Mouse (Mus musculus) heart, embryonic 14.5 days (tissue): Measurements from ENCODE around the gene Tmem110. TPM values are rescaled to one million over a fixed set of nuclear protein-coding genes. Genes with fewer than 3 reads are reported as not detected.

Source experiments
- ATAC-seq: fragments of 200-750 bp; cut with Nextera tagmentation; 2 replicates; pipeline ENCODE4 v1.8.0; 2017; ENCODE audit warnings: low read depth, moderate TSS enrichment; ENCODE audit not compliant: insufficient number of reproducible peaks, insufficient read depth, low FRiP score
- H3K27ac ChIP-seq, 2 experiments: fragments of 200-500 bp in 1 of 2; fragments of 300-500 bp in 1 of 2; sonication (generic) in 1 of 2; replicated peaks in 1 of 2; 2 replicates each; pipeline ENCODE4 v1.5.1; 2012 to 2014; ENCODE audit warnings: low read depth in 2 of 2, low read length in 2 of 2, control low read depth in 1 of 2, mild to moderate bottlenecking in 1 of 2, mixed read lengths in 1 of 2; ENCODE audit not compliant: control insufficient read depth in 1 of 2, insufficient read depth in 1 of 2
- H3K27me3 ChIP-seq: fragments of 300-500 bp; sonication (generic); 2 replicates; pipeline ENCODE4 v1.6.1; 2014; ENCODE audit warnings: mild to moderate bottlenecking, low read length, control low read depth; ENCODE audit not compliant: control insufficient read depth, insufficient read depth
- H3K36me3 ChIP-seq: fragments of 300-500 bp; sonication (generic); 2 replicates; pipeline ENCODE4 v1.6.1; 2014; ENCODE audit warnings: mild to moderate bottlenecking, control low read depth, low read length, mixed read lengths; ENCODE audit not compliant: control insufficient read depth, insufficient read depth
- H3K4me1 ChIP-seq, 2 experiments: fragments of 200-500 bp in 1 of 2; fragments of 300-500 bp in 1 of 2; sonication (generic) in 1 of 2; 2 replicates each; pipeline ENCODE4 v1.6.1; 2012 to 2014; ENCODE audit warnings: low read length in 2 of 2, control low read depth in 1 of 2, mixed read lengths in 1 of 2; ENCODE audit not compliant: control insufficient read depth in 2 of 2, insufficient read depth in 2 of 2
- H3K4me2 ChIP-seq: fragments of 300-500 bp; sonication (generic); 2 replicates; pipeline ENCODE4 v1.6.1; 2014; ENCODE audit warnings: mild to moderate bottlenecking, low read length
- H3K4me3 ChIP-seq, 2 experiments: fragments of 200-500 bp in 1 of 2; fragments of 300-500 bp in 1 of 2; sonication (generic) in 1 of 2; 2 replicates each; pipeline ENCODE4 v1.5.1; 2012 to 2014; ENCODE audit warnings: low read length in 2 of 2, mild to moderate bottlenecking in 2 of 2, control low read depth in 1 of 2, low read depth in 1 of 2, moderate library complexity in 1 of 2; ENCODE audit not compliant: control insufficient read depth in 1 of 2, insufficient read depth in 1 of 2
- H3K9ac ChIP-seq: fragments of 300-500 bp; sonication (generic); 2 replicates; pipeline ENCODE4 v1.6.1; 2014; ENCODE audit warnings: mild to moderate bottlenecking, low read length
- H3K9me3 ChIP-seq: fragments of 300-500 bp; sonication (generic); 2 replicates; pipeline ENCODE4 v1.6.1; 2016; ENCODE audit warnings: low read length, control low read depth; ENCODE audit not compliant: control insufficient read depth
- WGBS: fragments of 180-500 bp; shearing (Covaris S2); extraction: QIAGEN DNeasy Blood & Tissue Kit; methylation state at CpG from one replicate; pipeline ENCODE4 v1.1.7; 2014; 5-methylcytosine and 5-hydroxymethylcytosine counted together
- polyA plus RNA-seq: library from polyadenylated mRNA; unstranded; fragments of >200 nt; fragmentation: Nextera tagmentation; extraction: Ambion mirVana; gene quantifications from 2 replicates; pipeline ENCODE4 v1.2.1, GENCODE M21; 2014

The Tmem110 gene
- polyA plus RNA-seq, 1 experiment from 2014 or later = 16.3 TPM

DNA sequence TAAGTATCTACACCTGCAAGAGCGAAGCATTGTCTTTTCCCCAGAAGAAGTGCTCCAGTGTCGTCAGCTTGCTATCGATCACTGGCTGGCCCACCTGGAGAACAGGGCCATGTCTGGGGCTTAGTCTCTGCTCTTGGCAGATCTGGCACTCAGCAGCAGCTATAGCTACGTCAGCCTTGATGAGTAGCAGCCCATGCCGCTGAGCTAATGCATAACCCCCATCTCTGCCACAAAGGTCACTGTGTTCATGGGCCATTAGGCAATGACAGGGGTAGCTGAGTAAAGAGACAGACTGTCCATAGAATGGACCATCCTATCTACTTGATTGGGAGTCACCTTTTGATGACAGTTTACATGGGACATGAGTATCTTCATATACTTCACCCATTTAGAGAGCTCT, 25.1 kb downstream of the Tmem110 start:
- H3K4me3 ChIP-seq = no peak overlapping the region
- no peak for ATAC-seq
- H3K4me1 ChIP-seq = no peaks in the 10 kb centered on the region; a peak in 1 of 4 replicates
- WGBS = 90% methylated on average over 5 of the region's 5 CpGs
- H3K9ac ChIP-seq = no peak overlapping the region
- H3K4me2 ChIP-seq = no peak overlapping the region
- no peaks in the 10 kb centered on the region for H3K36me3 ChIP-seq
- no peaks in the 10 kb centered on the region for H3K9me3 ChIP-seq
- no peaks in the 10 kb centered on the region for H3K27me3 ChIP-seq
- H3K27ac ChIP-seq = no peak overlapping the region

DNA sequence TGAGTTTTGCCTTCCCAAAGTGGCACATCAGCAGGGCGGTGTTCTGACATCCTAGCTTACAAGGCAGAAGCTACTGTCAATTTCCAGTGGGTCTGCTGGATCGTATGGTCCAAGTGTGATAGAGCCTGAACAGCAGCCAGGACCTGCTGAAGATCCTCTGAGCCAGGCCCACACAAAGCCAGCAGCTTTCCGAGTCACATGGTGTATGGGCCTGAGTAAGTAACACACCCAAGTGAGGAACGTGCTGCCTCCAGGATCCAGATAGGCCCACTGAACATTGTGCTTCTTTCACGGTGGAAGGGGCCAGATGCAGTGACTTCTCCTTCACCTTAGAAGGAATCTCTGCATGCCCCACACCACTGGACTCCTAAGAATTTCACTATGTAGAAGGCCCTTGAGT, 26.9 kb downstream of the Tmem110 start:
- no peak overlapping the region for H3K4me2 ChIP-seq

GRCm38 (mm10) chr14:30855316-30855715, 29.9 kb downstream of the Tmem110 start:
- no peak for ATAC-seq

More for the DNA sequence above, 26.9 kb downstream of the Tmem110 start:
- Histone ChIP-seq H3K9me3 (no peaks in the 10 kb centered on the region), H3K27me3 (no peaks in the 10 kb centered on the region), H3K4me1 (peaks cover 4% of the 10 kb centered on the region in 2 experiments; a peak in 2 of 4 replicates), H3K9ac (no peak overlapping the region), H3K36me3 (no peaks in the 10 kb centered on the region), H3K4me3 (no peak overlapping the region), H3K27ac (no peak overlapping the region)
- ATAC-seq = no peak
- 75% methylated on average over 5 of the region's 5 CpGs for WGBS

GRCm38 (mm10) chr14:30856885-30857507, 31.6 kb downstream of the Tmem110 start:
- ATAC-seq = no peak
- 50% methylated on average over 10 of the region's 10 CpGs for WGBS
- no peaks in the 10 kb centered on the region for H3K27me3 ChIP-seq
- H3K4me2 ChIP-seq = no peak overlapping the region
- H3K9ac ChIP-seq = no peak overlapping the region; the same call in 1 of the 2 replicates
- H3K36me3 ChIP-seq = no peaks in the 10 kb centered on the region
- H3K9me3 ChIP-seq = no peaks in the 10 kb centered on the region
- H3K4me1 ChIP-seq = peaks cover 4 to 7% of the 10 kb centered on the region in 2 experiments; a peak in 2 of 4 replicates
- no peak overlapping the region for H3K4me3 ChIP-seq
- H3K27ac ChIP-seq = no peak overlapping the region

More at GRCm38 (mm10) chr14:30855316-30855715, 29.9 kb downstream of the Tmem110 start:
- H3K4me2 ChIP-seq = no peak overlapping the region
- peaks cover 4% of the 10 kb centered on the region in 2 experiments; a peak in 2 of 4 replicates for H3K4me1 ChIP-seq
- H3K36me3 ChIP-seq = no peaks in the 10 kb centered on the region
- H3K4me3 ChIP-seq = no peak overlapping the region
- 90% methylated on average over 3 of the region's 3 CpGs for WGBS
- no peaks in the 10 kb centered on the region for H3K27me3 ChIP-seq
- no peak overlapping the region for H3K9ac ChIP-seq
- no peak overlapping the region for H3K27ac ChIP-seq
- H3K9me3 ChIP-seq = no peaks in the 10 kb centered on the region

- Histone ChIP-seq H3K27ac (no peak overlapping the region), H3K4me2 (no peak overlapping the region), H3K4me1 (peaks cover 4 to 7% of the 10 kb centered on the region in 2 experiments; a peak in 2 of 4 replicates), H3K4me3 (no peak overlapping the region), H3K9ac (no peak overlapping the region), H3K9me3 (no peaks in the 10 kb centered on the region), H3K36me3 (no peaks in the 10 kb centered on the region), H3K27me3 (no peaks in the 10 kb centered on the region)
- WGBS = 73% methylated on average over 4 of the region's 4 CpGs
- ATAC-seq = no peak
Measured at GRCm38 (mm10) chr14:30857990-30858389, 32.6 kb downstream of the Tmem110 start.

DNA sequence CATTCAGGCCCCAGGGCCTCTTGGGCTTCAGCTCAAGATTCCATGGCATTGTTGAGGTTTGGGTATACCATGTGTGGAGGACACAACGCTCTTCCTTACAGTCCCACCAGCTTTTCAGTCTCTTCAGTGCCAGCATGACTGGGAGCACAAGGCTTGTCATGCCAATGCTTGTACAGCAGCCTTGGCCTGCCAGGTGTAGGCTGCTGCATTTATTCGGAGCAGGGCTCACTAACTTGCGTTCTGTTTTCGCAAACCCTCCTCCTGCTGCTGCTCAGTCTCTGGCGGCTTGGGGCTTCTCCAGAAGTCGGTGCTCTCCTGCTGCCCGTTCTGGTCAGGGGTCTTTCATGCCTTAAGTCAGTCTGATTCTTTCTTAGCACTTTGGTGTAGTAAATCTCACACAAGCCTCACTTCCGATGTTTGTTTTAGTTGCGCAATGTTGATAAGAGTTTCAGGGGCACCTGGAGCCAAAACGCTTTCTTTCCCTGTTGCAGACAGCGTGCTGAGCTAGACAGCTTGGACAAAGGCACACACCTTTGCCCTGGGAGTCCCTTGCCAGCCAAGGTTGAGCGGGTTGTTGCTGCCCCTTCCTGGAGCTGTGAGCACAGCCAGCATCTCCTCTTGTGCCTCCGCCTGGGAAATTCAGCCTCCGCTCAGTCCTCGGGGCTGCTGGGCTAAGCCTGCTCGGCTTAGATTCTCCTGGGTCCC, 36.2 kb downstream of the Tmem110 start:
- H3K4me2 ChIP-seq = no peak overlapping the region
- no peak overlapping the region for H3K27ac ChIP-seq
- H3K9me3 ChIP-seq = no peaks in the 10 kb centered on the region
- WGBS = 52% methylated on average over 16 of the region's 16 CpGs
- no peak overlapping the region for H3K9ac ChIP-seq
- H3K4me1 ChIP-seq = peaks cover 3 to 6% of the 10 kb centered on the region in 2 experiments; a peak in 2 of 4 replicates
- H3K36me3 ChIP-seq = peaks cover 16% of the 10 kb centered on the region; the same call in 1 of the 2 replicates
- no peak for ATAC-seq
- no peak overlapping the region for H3K4me3 ChIP-seq
- H3K27me3 ChIP-seq = no peaks in the 10 kb centered on the region

- Histone ChIP-seq H3K4me2 (no peak overlapping the region), H3K4me3 (no peak overlapping the region), H3K27me3 (no peaks in the 10 kb centered on the region), H3K27ac (no peak overlapping the region), H3K36me3 (peaks cover 17% of the 10 kb centered on the region; the same call in 1 of the 2 replicates), H3K9me3 (no peaks in the 10 kb centered on the region), H3K4me1 (peaks cover 0 to 3% of the 10 kb centered on the region in 2 experiments; a peak in 1 of 4 replicates), H3K9ac (no peak overlapping the region)
- ATAC-seq = no peak
- 74% methylated on average over 9 of the region's 9 CpGs for WGBS
Measured at GRCm38 (mm10) chr14:30862368-30862767, 37.0 kb downstream of the Tmem110 start.
